Mouse (Mus musculus): ENCODE measurements around the gene Prokr1. TPM values are rescaled to one million over a fixed set of nuclear protein-coding genes. Genes with fewer than 3 reads are reported as not detected.

Gene Prokr1
- polyA plus RNA-seq, 1 experiment from 2014 or later: 5.4 TPM

GRCm38 (mm10) chr6:87536270-87536669 is 54.3 kb downstream of the Prokr1 start:
- no peak overlapping the region for H3K27ac ChIP-seq
- no peak for ATAC-seq (replicated peaks; ENCODE audit: low FRiP score)
- H3K4me3 ChIP-seq (replicated peaks): no peak overlapping the region
- H3K4me2 ChIP-seq: no peak overlapping the region
- 0 out of 2 replicates have a peak, but pooled peaks cover 11% of the 10 kb centered on the region for H3K4me1 ChIP-seq
- H3K27me3 ChIP-seq: no peaks in the 10 kb centered on the region
- no peak overlapping the region for H3K9ac ChIP-seq
- H3K36me3 ChIP-seq: no peaks in the 10 kb centered on the region
- WGBS: 71% methylated on average over 8 of the region's 8 CpGs
- H3K9me3 ChIP-seq (replicated peaks): no peaks in the 10 kb centered on the region

DNA sequence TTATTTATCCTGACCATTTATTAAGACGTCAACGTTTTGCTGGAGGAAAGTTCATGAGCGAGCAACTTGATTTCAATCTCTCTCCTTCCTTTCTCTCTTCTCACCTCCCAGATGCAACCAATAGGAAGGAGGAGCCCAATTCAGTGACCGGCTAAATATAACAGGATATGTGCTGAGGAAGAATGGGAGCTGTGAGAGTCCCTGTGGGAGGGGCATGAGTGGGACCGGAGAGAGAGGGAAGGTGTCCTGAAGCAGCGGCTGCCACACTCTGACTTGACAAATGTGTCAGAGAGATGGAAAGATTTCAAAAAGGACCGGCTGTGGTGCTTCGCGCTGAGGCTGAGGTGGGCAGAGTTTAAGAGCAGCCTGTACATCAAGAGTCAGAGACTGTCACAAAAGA is 54.9 kb downstream of the Prokr1 start:
- Histone ChIP-seq H3K9me3 (replicated peaks) (no peaks in the 10 kb centered on the region), H3K4me2 (peak overlapping the region; percentile 24; the same call in 1 of the 2 replicates), H3K4me3 (replicated peaks) (no peak overlapping the region), H3K27me3 (no peaks in the 10 kb centered on the region), H3K9ac (no peak overlapping the region), H3K4me1 (0 out of 2 replicates have a peak, but pooled peaks cover 11% of the 10 kb centered on the region), H3K36me3 (no peaks in the 10 kb centered on the region), H3K27ac (no peak overlapping the region)
- WGBS: 49% methylated on average over 9 of the region's 9 CpGs
- ATAC-seq (replicated peaks; ENCODE audit: low FRiP score): no peak

GRCm38 (mm10) chr6:87534855-87535575 is 55.5 kb downstream of the Prokr1 start:
- Histone ChIP-seq H3K27me3 (no peaks in the 10 kb centered on the region), H3K36me3 (no peaks in the 10 kb centered on the region), H3K4me3 (replicated peaks) (no peak overlapping the region), H3K4me1 (0 out of 2 replicates have a peak, but pooled peaks cover 11% of the 10 kb centered on the region), H3K9me3 (replicated peaks) (no peaks in the 10 kb centered on the region), H3K27ac (no peak overlapping the region), H3K9ac (no peak overlapping the region), H3K4me2 (0 out of 2 replicates have a peak overlapping the region, but pooled peaks have one; percentile 24)
- ATAC-seq (replicated peaks; ENCODE audit: low FRiP score): no peak
- 54% methylated on average over 9 of the region's 9 CpGs for WGBS

GRCm38 (mm10) chr6:87532953-87533710 is 57.4 kb downstream of the Prokr1 start, which contains the start of gene Arhgap25:
Gene Arhgap25 (minus strand): TSS chr6:87533259.
- no peaks in the 10 kb centered on the region for H3K36me3 ChIP-seq
- no peaks in the 10 kb centered on the region for H3K27me3 ChIP-seq
- ATAC-seq (replicated peaks; ENCODE audit: low FRiP score): no peak
- H3K9me3 ChIP-seq (replicated peaks): no peaks in the 10 kb centered on the region
- no peak within 1 kb of the TSS for H3K4me2 ChIP-seq
- H3K9ac ChIP-seq: no peak within 1 kb of the TSS
- 0 out of 2 replicates have a peak, but pooled peaks cover 2% of the 10 kb centered on the region for H3K4me1 ChIP-seq
- WGBS: 65% methylated on average over 14 of the region's 14 CpGs
- no peak within 1 kb of the TSS for H3K27ac ChIP-seq
- H3K4me3 ChIP-seq (replicated peaks): no peak within 1 kb of the TSS

- ATAC-seq (replicated peaks; ENCODE audit: low FRiP score): no peak
- H3K27me3 ChIP-seq: no peaks in the 10 kb centered on the region
Measured at GRCm38 (mm10) chr6:87531456-87532015, 59.0 kb downstream of the Prokr1 start.

DNA sequence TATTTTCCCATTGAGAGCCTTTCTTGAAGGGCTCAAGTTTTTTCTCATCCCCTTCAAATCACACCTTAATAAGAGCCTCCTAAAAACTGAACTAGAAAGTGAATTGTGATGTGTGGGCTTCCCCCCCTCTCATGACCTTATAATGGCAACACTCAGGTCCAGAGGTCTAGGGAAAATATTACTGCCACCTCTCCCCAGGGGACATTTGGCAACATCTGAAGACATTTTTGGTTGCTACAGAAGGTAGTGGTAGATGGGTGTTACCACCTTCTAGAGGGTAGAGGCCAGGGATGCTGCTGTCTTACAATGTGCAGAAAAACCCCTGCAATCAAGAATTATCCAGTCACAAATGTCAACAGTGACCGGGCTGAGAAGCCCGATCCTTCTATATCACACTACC is 60.2 kb downstream of the Prokr1 start:
- H3K36me3 ChIP-seq: no peaks in the 10 kb centered on the region
- H3K9ac ChIP-seq: no peak overlapping the region
- H3K9me3 ChIP-seq (replicated peaks): no peaks in the 10 kb centered on the region
- H3K27me3 ChIP-seq: no peaks in the 10 kb centered on the region
- no peak for ATAC-seq (replicated peaks; ENCODE audit: low FRiP score)
- 81% methylated on average over 2 of the region's 2 CpGs for WGBS
- no peak overlapping the region for H3K27ac ChIP-seq
- H3K4me3 ChIP-seq (replicated peaks): no peak overlapping the region
- H3K4me1 ChIP-seq: no peaks in the 10 kb centered on the region
- H3K4me2 ChIP-seq: no peak overlapping the region

More at GRCm38 (mm10) chr6:87531456-87532015, 59.0 kb downstream of the Prokr1 start:
- Histone ChIP-seq H3K4me3 (replicated peaks) (no peak overlapping the region), H3K4me2 (no peak overlapping the region), H3K27ac (no peak overlapping the region), H3K9me3 (replicated peaks) (no peaks in the 10 kb centered on the region), H3K9ac (no peak overlapping the region), H3K4me1 (no peaks in the 10 kb centered on the region), H3K36me3 (no peaks in the 10 kb centered on the region)
- 82% methylated on average over 2 of the region's 2 CpGs for WGBS

Other genes with a start within 250 kb of the Prokr1 start
- not detected in 2 replicates for gene Gkn1, start 239.8 kb downstream of the Prokr1 start, polyA plus RNA-seq (2015; fragmentation: Nextera tagmentation; extraction: Ambion mirVana)
- gene Gkn2, start 217.4 kb downstream of the Prokr1 start, polyA plus RNA-seq (2015; fragmentation: Nextera tagmentation; extraction: Ambion mirVana): not detected in 2 replicates
- gene Gkn3, start 201.8 kb downstream of the Prokr1 start, polyA plus RNA-seq (2015; fragmentation: Nextera tagmentation; extraction: Ambion mirVana): 0.43 and 0.72 TPM in 2 replicates
- not detected in 2 replicates for gene Bmp10, start 161.7 kb downstream of the Prokr1 start, polyA plus RNA-seq (2015; fragmentation: Nextera tagmentation; extraction: Ambion mirVana)
- 5.2 and 6.0 TPM in 2 replicates for gene Arhgap25, start 57.5 kb downstream of the Prokr1 start, polyA plus RNA-seq (2015; fragmentation: Nextera tagmentation; extraction: Ambion mirVana)
- 15.9 and 18.9 TPM in 2 replicates for gene Aplf, start 81.5 kb upstream of the Prokr1 start, polyA plus RNA-seq (2015; fragmentation: Nextera tagmentation; extraction: Ambion mirVana)
- 1.4 and 1.5 TPM in 2 replicates for gene Efcc1, start 140.1 kb upstream of the Prokr1 start, polyA plus RNA-seq (2015; fragmentation: Nextera tagmentation; extraction: Ambion mirVana)
- 1.9 and 2.0 TPM in 2 replicates for gene Gp9, start 187.3 kb upstream of the Prokr1 start, polyA plus RNA-seq (2015; fragmentation: Nextera tagmentation; extraction: Ambion mirVana)
- gene Rab43, start 221.4 kb upstream of the Prokr1 start, polyA plus RNA-seq (2015; fragmentation: Nextera tagmentation; extraction: Ambion mirVana): 12.6 and 12.7 TPM in 2 replicates
- 2.3 and 3.9 TPM in 2 replicates for gene Gm45140, start 245.1 kb upstream of the Prokr1 start, polyA plus RNA-seq (2015; fragmentation: Nextera tagmentation; extraction: Ambion mirVana)
- gene Isy1, start 248.1 kb upstream of the Prokr1 start, polyA plus RNA-seq (2015; fragmentation: Nextera tagmentation; extraction: Ambion mirVana): 57.3 and 62.9 TPM in 2 replicates

All from kidney, embryonic 15.5 days (tissue).